ENCODE assay signal across 9 mouse cellular contexts in the genomic region with DNA sequence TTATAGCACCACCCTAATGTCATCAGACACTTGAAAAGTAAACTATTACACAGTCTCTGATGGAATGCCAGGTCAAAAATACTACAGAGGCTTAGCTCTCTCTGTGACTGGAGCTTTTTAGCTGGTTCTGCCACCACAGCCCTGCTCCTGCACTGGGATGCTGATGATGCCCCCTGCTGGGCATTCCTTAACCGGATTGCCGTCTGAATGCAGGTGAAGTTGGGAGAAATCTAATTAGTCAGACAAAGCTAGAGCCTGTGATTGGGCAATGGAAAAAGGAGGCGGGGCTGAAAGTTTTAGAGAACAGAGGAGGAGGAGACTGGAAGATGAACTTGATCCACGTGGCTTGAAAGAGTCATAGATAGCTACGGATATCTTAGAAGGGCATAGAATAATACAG. TPM values are rescaled to one million over a fixed set of nuclear protein-coding genes. Genes with fewer than 3 reads are reported as not detected.
A peak's percentile ranks its signal among the peaks of the same experiment; 100 is the strongest.
DNase-seq lines count a peak whose midpoint lies in the region; ATAC-seq and TF ChIP-seq lines count a peak whose summit lies in the region.
"Had no signal": no experiment of that assay in that cellular context is flagged by ENCODE, and none has a peak within 500 bp of the region (broad histone marks: within the 10 kb centered on the region; RNA-seq: fewer than 3 reads in every experiment).

No protein-coding gene starts in this region.

- H3K27ac ChIP-seq in heart, adult 2 months, result no peak overlapping the region
- no peak overlapping the region for H3K27ac ChIP-seq in kidney, embryonic 16.5 days (ENCODE audit: low read length)

- peak; percentile 72 for TF ChIP-seq CTCF in heart, adult 2 months (IDR thresholded peaks at IDR 0.05)

- DNase-seq in gastrocnemius, adult 18-20 months (ENCODE audit: low spot score), result peak; percentile 14
- no peak for DNase-seq in gastrocnemius, postnatal 36 days
- peak; percentile 29 to 54 for DNase-seq in CD8-positive naive resting alpha-beta T cell, adult 2 months (ENCODE audit: low read depth in 2 of 2, low spot score in 2 of 2)
- DNase-seq in brain, adult 2 months (ENCODE audit: low read depth, low spot score), result peak; percentile 50
- DNase-seq in heart, adult 2 months, result peak; percentile 48 to 56
- DNase-seq in lung, postnatal 36 days, result peak; percentile 80
- peak; percentile 29 for DNase-seq in testis, postnatal 14 days (ENCODE audit: low spot score)

- H3K27me3 ChIP-seq in heart, adult 2 months (ENCODE audit: control insufficient read depth, insufficient read depth, low read length), result no peaks in the 10 kb centered on the region
- no peaks in the 10 kb centered on the region for H3K27me3 ChIP-seq in kidney, embryonic 16.5 days (ENCODE audit: insufficient read depth, low read length)

- no peaks in the 10 kb centered on the region for H3K36me3 ChIP-seq in heart, adult 2 months (ENCODE audit: control insufficient read depth, insufficient read depth, low read length)
- H3K36me3 ChIP-seq in kidney, embryonic 16.5 days (ENCODE audit: insufficient read depth, low read length), result no peaks in the 10 kb centered on the region

- no peak for TF ChIP-seq POLR2A in heart, adult 2 months (IDR thresholded peaks at IDR 0.05; ENCODE audit: insufficient read depth, low read depth, low read length)

- H3K4me3 ChIP-seq in heart, adult 2 months, result no peak overlapping the region
- H3K4me3 ChIP-seq in kidney, embryonic 16.5 days (ENCODE audit: low read length), result no peak overlapping the region

- TF ChIP-seq EP300 in heart, adult 2 months (IDR thresholded peaks at IDR 0.05; ENCODE audit: insufficient read depth, low read depth, low read length), result no peak

- 10% methylated on average over 5 of the region's 5 CpGs for WGBS in heart, adult 2 months
- 14% methylated on average over 5 of the region's 5 CpGs for WGBS in kidney, embryonic 16.5 days

- H3K79me2 ChIP-seq in heart, adult 2 months (replicated peaks; ENCODE audit: control insufficient read depth, insufficient read depth, low read length), result no peaks in the 10 kb centered on the region

- H3K4me1 ChIP-seq in heart, adult 2 months (ENCODE audit: control insufficient read depth, insufficient read depth, low read length), result no peaks in the 10 kb centered on the region
- no peaks in the 10 kb centered on the region for H3K4me1 ChIP-seq in kidney, embryonic 16.5 days (ENCODE audit: insufficient read depth, low read length)

- no peak overlapping the region for H3K4me2 ChIP-seq in kidney, embryonic 16.5 days (replicated peaks; ENCODE audit: low read depth, low read length)

- intact Hi-C loops in gastrocnemius, postnatal 36 days (cut with DNase I), result loop anchor here (5.0 kb wide), 1 partner anchor 249 kb away; no protein-coding TSS in a partner anchor
- intact Hi-C loops in heart, adult 2 months (cut with DNase I), result loop anchor here (1.0 kb wide), 1 partner anchor 250 kb away; no protein-coding TSS in a partner anchor

- ATAC-seq in kidney, embryonic 16.5 days (ENCODE audit: low FRiP score, low TSS enrichment), result peak; percentile 74; the same call in 1 of the 2 replicates

- no peaks in the 10 kb centered on the region for H3K9me3 ChIP-seq in kidney, embryonic 16.5 days (ENCODE audit: low read length)

- H3K9ac ChIP-seq in heart, adult 2 months (ENCODE audit: low read depth, low read length), result no peak overlapping the region
- no peak overlapping the region for H3K9ac ChIP-seq in kidney, embryonic 16.5 days (replicated peaks; ENCODE audit: low read length)

RNA-seq across cellular contexts. Expression of gene Gm5868, which starts 13.7 kb away (rescaled TPM):
- total RNA-seq in gastrocnemius, adult 18-20 months (2021), result not detected
- total RNA-seq in gastrocnemius, postnatal 36 days (2021), result not detected
- total RNA-seq in heart, adult 2 months (2021), result not detected
- not detected in 2 replicates for polyA plus RNA-seq in heart, adult 2 months (2012; rRNA removed)
- polyA plus RNA-seq in kidney, embryonic 16.5 days (2015; fragmentation: Nextera tagmentation; extraction: Ambion mirVana), result 0.33 and 0.45 TPM in 2 replicates

RNA-seq across cellular contexts. Expression of gene Zar1, which starts 20.0 kb away (rescaled TPM):
- total RNA-seq in gastrocnemius, adult 18-20 months (2021), result not detected
- not detected for total RNA-seq in gastrocnemius, postnatal 36 days (2021)
- not detected for total RNA-seq in heart, adult 2 months (2021)
- polyA plus RNA-seq in heart, adult 2 months (2012; rRNA removed), result not detected in 2 replicates
- polyA plus RNA-seq in kidney, embryonic 16.5 days (2015; fragmentation: Nextera tagmentation; extraction: Ambion mirVana), result 0.24 and 0.30 TPM in 2 replicates

RNA-seq across cellular contexts. Expression of gene Nfxl1, which starts 41.5 kb away (rescaled TPM):
- 1 to 10 TPM; 3.0 to 3.6 TPM for total RNA-seq in gastrocnemius, adult 18-20 months (2021)
- 1 to 10 TPM; 3.8 to 4.7 TPM for total RNA-seq in gastrocnemius, postnatal 36 days (2021)
- 1 to 10 TPM; 5.8 to 6.2 TPM for total RNA-seq in heart, adult 2 months (2021)
- polyA plus RNA-seq in heart, adult 2 months (2012; rRNA removed), result 2.6 and 4.7 TPM in 2 replicates
- 18.0 and 19.7 TPM in 2 replicates for polyA plus RNA-seq in kidney, embryonic 16.5 days (2015; fragmentation: Nextera tagmentation; extraction: Ambion mirVana)

RNA-seq across cellular contexts. Expression of gene Cnga1, which starts 43.1 kb away (rescaled TPM):
- not detected for total RNA-seq in gastrocnemius, adult 18-20 months (2021)
- total RNA-seq in gastrocnemius, postnatal 36 days (2021), result not detected
- not detected for total RNA-seq in heart, adult 2 months (2021)
- polyA plus RNA-seq in heart, adult 2 months (2012; rRNA removed), result not detected in 2 replicates
- polyA plus RNA-seq in kidney, embryonic 16.5 days (2015; fragmentation: Nextera tagmentation; extraction: Ambion mirVana), result not detected in 2 replicates
- polyA plus RNA-seq: cerebellum, adult 2 months had no signal

RNA-seq across cellular contexts. Expression of gene Nipal1, which starts 46.6 kb away (rescaled TPM):
- under 1 TPM in 1 of 2 experiments, not detected in 1; 0.05 TPM for total RNA-seq in gastrocnemius, adult 18-20 months (2021)
- total RNA-seq in gastrocnemius, postnatal 36 days (2021), result not detected
- total RNA-seq in heart, adult 2 months (2021), result not detected
- polyA plus RNA-seq in heart, adult 2 months (2012; rRNA removed), result not detected in 2 replicates
- 4.7 and 5.6 TPM in 2 replicates for polyA plus RNA-seq in kidney, embryonic 16.5 days (2015; fragmentation: Nextera tagmentation; extraction: Ambion mirVana)
- polyA plus RNA-seq: cerebellum, adult 2 months had no signal

Comparison
In these comparisons a context has a peak if more than half of its experiments do, and no peak if none do; other contexts are left out.
1. DNase-seq: peak in gastrocnemius, adult 18-20 months (single experiment), CD8-positive naive resting alpha-beta T cell, adult 2 months (2 of 2), brain, adult 2 months (single experiment), heart, adult 2 months (2 of 2), lung, postnatal 36 days (single experiment) and testis, postnatal 14 days (single experiment); none in gastrocnemius, postnatal 36 days (0 of 2).